Mouse (Mus musculus): ENCODE data around the gene AW011738. TPM values are rescaled to one million over a fixed set of nuclear protein-coding genes. Genes with fewer than 3 reads are reported as not detected.

AW011738 gene
- polyA plus RNA-seq, 1 experiment = 0.48 TPM

GRCm38 (mm10) chr4:156235808-156236533, 32.9 kb downstream of the AW011738 start, which contains the start of gene Noc2l:
Gene Noc2l (plus strand): TSS chr4:156236010.
- peaks cover 9% of the 10 kb centered on the region for H3K36me3 ChIP-seq (ENCODE audit: control insufficient read depth, insufficient read depth)
- no peaks in the 10 kb centered on the region for H3K27me3 ChIP-seq (ENCODE audit: control insufficient read depth, insufficient read depth, insufficient read length)
- H3K4me3 ChIP-seq = peak within 1 kb of the TSS; percentile 55
- peaks cover 3% of the 10 kb centered on the region for H3K79me2 ChIP-seq (ENCODE audit: control insufficient read depth, insufficient read depth)
- H3K4me2 ChIP-seq (ENCODE audit: low read depth) = peak within 1 kb of the TSS; percentile 96
- TF ChIP-seq CEBPB (IDR thresholded peaks at IDR 0.05; ENCODE audit: insufficient read depth, poor library complexity, severe bottlenecking) (no peak), TCF12 (IDR thresholded peaks at IDR 0.05; ENCODE audit: insufficient read depth, poor library complexity, severe bottlenecking) (no peak), E2F4 (IDR thresholded peaks at IDR 0.05; ENCODE audit: insufficient read depth) (peak; percentile 1), POLR2AphosphoS2 (IDR thresholded peaks at IDR 0.05; ENCODE audit: insufficient read length, low read depth) (peak; percentile 83), MYOG (IDR thresholded peaks at IDR 0.05; ENCODE audit: control insufficient read depth in 1 of 3, insufficient read depth in 1 of 3, insufficient read length in 2 of 3, low read depth in 2 of 3) (peak in 1 of 3 experiments; percentile 19), TCF3 (IDR thresholded peaks at IDR 0.05; ENCODE audit: insufficient read length, low read depth) (peak; percentile 31), POLR2A (IDR thresholded peaks at IDR 0.05; ENCODE audit: insufficient read length, low read depth) (peak; percentile 91), MYOD1 (IDR thresholded peaks at IDR 0.05; ENCODE audit: control insufficient read depth in 1 of 3, insufficient read length in 2 of 3, low read depth in 2 of 3) (no peak), USF1 (IDR thresholded peaks at IDR 0.05; ENCODE audit: low read depth) (no peak)
- peak within 1 kb of the TSS; percentile 66 for H3ac ChIP-seq (ENCODE audit: control insufficient read depth, insufficient read length)

DNA sequence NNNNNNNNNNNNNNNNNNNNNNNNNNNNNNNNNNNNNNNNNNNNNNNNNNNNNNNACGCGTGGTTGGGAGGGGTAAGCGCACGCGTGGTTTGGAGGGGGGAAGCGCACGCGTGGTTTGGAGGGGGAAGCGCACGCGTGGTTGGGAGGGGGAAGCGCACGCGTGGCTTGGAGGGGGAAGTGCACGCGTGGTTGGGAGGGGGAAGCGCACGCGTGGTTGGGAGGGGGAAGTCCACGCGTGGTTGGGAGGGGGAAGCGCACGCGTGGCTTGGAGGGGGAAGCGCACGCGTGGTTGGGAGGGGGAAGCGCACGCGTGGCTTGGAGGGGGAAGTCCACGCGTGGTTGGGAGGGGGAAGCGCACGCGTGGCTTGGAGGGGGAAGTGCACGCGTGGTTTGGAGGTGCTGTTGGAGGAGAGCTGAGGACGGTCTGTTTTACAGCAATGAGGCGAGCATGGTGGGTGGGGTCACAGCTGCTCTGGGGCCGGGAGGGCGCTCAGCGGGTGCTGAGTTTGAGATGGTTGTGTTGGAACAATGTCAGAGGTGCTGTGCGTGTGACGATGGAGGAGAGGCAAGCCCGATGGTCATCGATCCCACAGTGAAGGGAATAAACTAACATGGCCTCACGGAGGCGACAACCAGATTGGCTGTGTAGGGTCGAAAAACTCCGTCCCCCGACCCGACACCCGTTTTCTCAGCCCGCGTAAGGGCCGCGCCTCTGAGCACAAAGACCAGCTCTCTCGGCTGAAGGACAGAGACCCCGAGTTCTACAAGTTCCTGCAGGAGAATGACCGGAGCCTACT, 33.7 kb downstream of the AW011738 start:
- no peak for TF ChIP-seq POLR2A (IDR thresholded peaks at IDR 0.05; ENCODE audit: insufficient read length, low read depth)
- TF ChIP-seq POLR2AphosphoS2 (IDR thresholded peaks at IDR 0.05; ENCODE audit: insufficient read length, low read depth) = no peak
- TF ChIP-seq E2F4 (IDR thresholded peaks at IDR 0.05; ENCODE audit: insufficient read depth) = no peak
- no peak for TF ChIP-seq TCF3 (IDR thresholded peaks at IDR 0.05; ENCODE audit: insufficient read length, low read depth)
- no peak for TF ChIP-seq TCF12 (IDR thresholded peaks at IDR 0.05; ENCODE audit: insufficient read depth, poor library complexity, severe bottlenecking)
- no peak for TF ChIP-seq CEBPB (IDR thresholded peaks at IDR 0.05; ENCODE audit: insufficient read depth, poor library complexity, severe bottlenecking)
- no peak for TF ChIP-seq REST (IDR thresholded peaks at IDR 0.05; ENCODE audit: insufficient read depth, insufficient read length)
- no peak for TF ChIP-seq USF1 (IDR thresholded peaks at IDR 0.05; ENCODE audit: low read depth)
- no peak for TF ChIP-seq SRF (IDR thresholded peaks at IDR 0.05; ENCODE audit: control insufficient read depth, insufficient read length, low read depth)
- TF ChIP-seq MAX (IDR thresholded peaks at IDR 0.05; ENCODE audit: low read depth) = no peak
- no peak for TF ChIP-seq MYOD1 (IDR thresholded peaks at IDR 0.05; ENCODE audit: control insufficient read depth in 1 of 3, insufficient read length in 2 of 3, low read depth in 2 of 3)
- no peak for TF ChIP-seq MYOG (IDR thresholded peaks at IDR 0.05; ENCODE audit: control insufficient read depth in 1 of 3, insufficient read depth in 1 of 3, insufficient read length in 2 of 3, low read depth in 2 of 3)
- Histone ChIP-seq H3K79me2 (ENCODE audit: control insufficient read depth, insufficient read depth) (peaks cover 3% of the 10 kb centered on the region), H3K36me3 (ENCODE audit: control insufficient read depth, insufficient read depth) (peaks cover 14% of the 10 kb centered on the region), H3K27me3 (ENCODE audit: control insufficient read depth, insufficient read depth, insufficient read length) (no peaks in the 10 kb centered on the region), H3K4me3 (peak overlapping the region; percentile 55), H3ac (ENCODE audit: control insufficient read depth, insufficient read length) (peak overlapping the region; percentile 66), H3K4me2 (ENCODE audit: low read depth) (peak overlapping the region; percentile 24)

DNA sequence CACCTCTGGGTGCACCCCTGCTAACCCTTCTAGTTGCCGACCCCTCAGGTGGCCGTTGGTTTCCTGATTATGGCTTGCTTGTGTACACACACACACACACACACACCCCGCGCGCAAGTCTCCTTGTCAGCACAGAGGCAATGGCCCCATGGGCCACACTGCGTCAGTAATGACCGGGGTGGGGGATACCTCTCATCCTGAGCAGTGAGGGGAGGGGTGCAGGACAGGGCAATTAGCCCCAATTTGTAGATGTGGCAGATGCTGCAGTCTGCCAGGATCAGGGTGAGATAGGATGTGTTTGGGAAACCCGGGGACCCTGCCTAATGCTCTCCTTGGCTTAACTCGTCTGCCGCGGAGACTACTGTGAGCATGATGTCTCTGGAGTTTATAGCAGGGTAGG, 46.5 kb downstream of the AW011738 start:
- Histone ChIP-seq H3K36me3 (ENCODE audit: control insufficient read depth, insufficient read depth) (peaks cover 14% of the 10 kb centered on the region), H3K79me2 (ENCODE audit: control insufficient read depth, insufficient read depth) (no peaks in the 10 kb centered on the region), H3ac (ENCODE audit: control insufficient read depth, insufficient read length) (no peak overlapping the region), H3K4me2 (ENCODE audit: low read depth) (no peak overlapping the region), H3K4me3 (no peak overlapping the region), H3K27me3 (ENCODE audit: control insufficient read depth, insufficient read depth, insufficient read length) (no peaks in the 10 kb centered on the region)
- TF ChIP-seq TCF12 (IDR thresholded peaks at IDR 0.05; ENCODE audit: insufficient read depth, poor library complexity, severe bottlenecking) (no peak), MYOG (IDR thresholded peaks at IDR 0.05; ENCODE audit: control insufficient read depth in 1 of 3, insufficient read depth in 1 of 3, insufficient read length in 2 of 3, low read depth in 2 of 3) (no peak), E2F4 (IDR thresholded peaks at IDR 0.05; ENCODE audit: insufficient read depth) (no peak), POLR2A (IDR thresholded peaks at IDR 0.05; ENCODE audit: insufficient read length, low read depth) (no peak), TCF3 (IDR thresholded peaks at IDR 0.05; ENCODE audit: insufficient read length, low read depth) (no peak), SRF (IDR thresholded peaks at IDR 0.05; ENCODE audit: control insufficient read depth, insufficient read length, low read depth) (no peak), CEBPB (IDR thresholded peaks at IDR 0.05; ENCODE audit: insufficient read depth, poor library complexity, severe bottlenecking) (no peak), POLR2AphosphoS2 (IDR thresholded peaks at IDR 0.05; ENCODE audit: insufficient read length, low read depth) (no peak)

GRCm38 (mm10) chr4:156251081-156251480, 48.0 kb downstream of the AW011738 start:
- peaks cover 7% of the 10 kb centered on the region for H3K36me3 ChIP-seq (ENCODE audit: control insufficient read depth, insufficient read depth)
- H3ac ChIP-seq (ENCODE audit: control insufficient read depth, insufficient read length) = no peak overlapping the region
- H3K4me2 ChIP-seq (ENCODE audit: low read depth) = no peak overlapping the region
- no peaks in the 10 kb centered on the region for H3K79me2 ChIP-seq (ENCODE audit: control insufficient read depth, insufficient read depth)
- H3K27me3 ChIP-seq (ENCODE audit: control insufficient read depth, insufficient read depth, insufficient read length) = no peaks in the 10 kb centered on the region
- H3K4me3 ChIP-seq = no peak overlapping the region
- TF ChIP-seq TCF3 (IDR thresholded peaks at IDR 0.05; ENCODE audit: insufficient read length, low read depth) (no peak), USF1 (IDR thresholded peaks at IDR 0.05; ENCODE audit: low read depth) (no peak), REST (IDR thresholded peaks at IDR 0.05; ENCODE audit: insufficient read depth, insufficient read length) (no peak), MYOG (IDR thresholded peaks at IDR 0.05; ENCODE audit: control insufficient read depth in 1 of 3, insufficient read depth in 1 of 3, insufficient read length in 2 of 3, low read depth in 2 of 3) (no peak), POLR2A (IDR thresholded peaks at IDR 0.05; ENCODE audit: insufficient read length, low read depth) (no peak), CEBPB (IDR thresholded peaks at IDR 0.05; ENCODE audit: insufficient read depth, poor library complexity, severe bottlenecking) (no peak), SRF (IDR thresholded peaks at IDR 0.05; ENCODE audit: control insufficient read depth, insufficient read length, low read depth) (no peak), MAX (IDR thresholded peaks at IDR 0.05; ENCODE audit: low read depth) (no peak), POLR2AphosphoS2 (IDR thresholded peaks at IDR 0.05; ENCODE audit: insufficient read length, low read depth) (no peak), MYOD1 (IDR thresholded peaks at IDR 0.05; ENCODE audit: control insufficient read depth in 1 of 3, insufficient read length in 2 of 3, low read depth in 2 of 3) (no peak), TCF12 (IDR thresholded peaks at IDR 0.05; ENCODE audit: insufficient read depth, poor library complexity, severe bottlenecking) (no peak), E2F4 (IDR thresholded peaks at IDR 0.05; ENCODE audit: insufficient read depth) (no peak)

All from myocyte (in vitro differentiated cells).